Mouse (Mus musculus): ENCODE data around the gene Phf21a. TPM values are rescaled to one million over a fixed set of nuclear protein-coding genes. Genes with fewer than 3 reads are reported as not detected.
"Not testable (repeated sequence)": the region's sequence is repeated elsewhere in the genome, so short reads cannot be mapped to it uniquely, and the experiment has no call there.

The Phf21a gene
- total and polyA plus RNA-seq, 2 experiments from 2014 or later: 34.4 to 146 TPM

- ATAC-seq (no peak), DNase-seq (no peak)
- no peaks in the 10 kb centered on the region for H3K36me3 ChIP-seq (ENCODE audit: insufficient read depth)
- H3K4me3 ChIP-seq (ENCODE audit: low read depth, low read length): no peak overlapping the region
- no peak overlapping the region for H3K27ac ChIP-seq (ENCODE audit: low read depth, low read length)
- no peak overlapping the region for H3K9ac ChIP-seq
- no peak for TF ChIP-seq CTCF (IDR thresholded peaks at IDR 0.05; ENCODE audit: low read depth)
- no peaks in the 10 kb centered on the region for H3K9me3 ChIP-seq (ENCODE audit: low read length)
- H3K27me3 ChIP-seq (ENCODE audit: insufficient read depth, low read length): no peaks in the 10 kb centered on the region
- 40% methylated on average over 5 of the region's 5 CpGs for WGBS
- no peak overlapping the region for H3K4me2 ChIP-seq (ENCODE audit: low read depth)
- no peaks in the 10 kb centered on the region for H3K4me1 ChIP-seq (ENCODE audit: insufficient read depth)
These were observed 51.0 kb downstream of the Phf21a start for GRCm38 (mm10) chr2:92143932-92144331.

GRCm38 (mm10) chr2:92147925-92148750 lies 55.2 kb downstream of the Phf21a start:
- H3K4me1 ChIP-seq (ENCODE audit: insufficient read depth); H3K4me2 ChIP-seq (ENCODE audit: low read depth); H3K9me3 ChIP-seq (ENCODE audit: low read length); H3K27me3 ChIP-seq (ENCODE audit: insufficient read depth, low read length); ATAC-seq; H3K27ac ChIP-seq (ENCODE audit: low read depth, low read length); H3K9ac ChIP-seq; DNase-seq; H3K36me3 ChIP-seq (ENCODE audit: insufficient read depth); H3K4me3 ChIP-seq (ENCODE audit: low read depth, low read length): not testable (repeated sequence)
- WGBS: 92% methylated on average over 5 of the region's 5 CpGs

GRCm38 (mm10) chr2:92164291-92164690 lies 71.4 kb downstream of the Phf21a start:
- WGBS: 62% methylated on average over 10 of the region's 10 CpGs
- Histone ChIP-seq H3K36me3 (ENCODE audit: insufficient read depth) (no peaks in the 10 kb centered on the region), H3K4me1 (ENCODE audit: insufficient read depth) (no peaks in the 10 kb centered on the region), H3K27ac (ENCODE audit: low read depth, low read length) (no peak overlapping the region), H3K4me2 (ENCODE audit: low read depth) (no peak overlapping the region), H3K27me3 (ENCODE audit: insufficient read depth, low read length) (no peaks in the 10 kb centered on the region), H3K4me3 (ENCODE audit: low read depth, low read length) (no peak overlapping the region), H3K9me3 (ENCODE audit: low read length) (no peaks in the 10 kb centered on the region), H3K9ac (no peak overlapping the region)
- DNase-seq (no peak), ATAC-seq (no peak)
- TF ChIP-seq CTCF (IDR thresholded peaks at IDR 0.05; ENCODE audit: low read depth): no peak

DNA sequence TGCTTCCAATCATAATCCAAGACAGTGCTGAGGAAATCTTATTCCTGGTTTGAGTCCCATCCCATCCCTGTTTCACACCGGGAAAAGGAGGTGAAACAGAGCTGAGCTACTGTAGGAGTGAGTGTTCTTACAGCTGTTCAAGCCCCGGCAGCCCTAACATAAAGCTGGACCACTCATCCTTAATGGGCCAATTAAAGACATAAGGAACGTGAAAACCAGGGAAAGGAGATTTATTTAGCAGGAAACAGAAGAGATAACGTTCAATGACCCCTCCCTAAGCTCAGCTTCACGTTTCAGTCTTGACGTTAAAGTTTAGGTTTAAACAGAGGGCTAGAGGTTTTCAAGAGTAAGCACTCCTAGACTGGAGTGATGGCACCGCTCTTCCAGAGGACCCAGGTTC lies 74.0 kb downstream of the Phf21a start:
- Histone ChIP-seq H3K9me3 (ENCODE audit: low read length) (no peaks in the 10 kb centered on the region), H3K4me1 (ENCODE audit: insufficient read depth) (no peaks in the 10 kb centered on the region), H3K27ac (ENCODE audit: low read depth, low read length) (no peak overlapping the region), H3K4me2 (ENCODE audit: low read depth) (no peak overlapping the region), H3K27me3 (ENCODE audit: insufficient read depth, low read length) (no peaks in the 10 kb centered on the region), H3K9ac (no peak overlapping the region), H3K4me3 (ENCODE audit: low read depth, low read length) (no peak overlapping the region), H3K36me3 (ENCODE audit: insufficient read depth) (no peaks in the 10 kb centered on the region)
- 72% methylated on average over 7 of the region's 7 CpGs for WGBS
- DNase-seq (no peak), ATAC-seq (no peak)
- TF ChIP-seq CTCF (IDR thresholded peaks at IDR 0.05; ENCODE audit: low read depth): no peak

DNA sequence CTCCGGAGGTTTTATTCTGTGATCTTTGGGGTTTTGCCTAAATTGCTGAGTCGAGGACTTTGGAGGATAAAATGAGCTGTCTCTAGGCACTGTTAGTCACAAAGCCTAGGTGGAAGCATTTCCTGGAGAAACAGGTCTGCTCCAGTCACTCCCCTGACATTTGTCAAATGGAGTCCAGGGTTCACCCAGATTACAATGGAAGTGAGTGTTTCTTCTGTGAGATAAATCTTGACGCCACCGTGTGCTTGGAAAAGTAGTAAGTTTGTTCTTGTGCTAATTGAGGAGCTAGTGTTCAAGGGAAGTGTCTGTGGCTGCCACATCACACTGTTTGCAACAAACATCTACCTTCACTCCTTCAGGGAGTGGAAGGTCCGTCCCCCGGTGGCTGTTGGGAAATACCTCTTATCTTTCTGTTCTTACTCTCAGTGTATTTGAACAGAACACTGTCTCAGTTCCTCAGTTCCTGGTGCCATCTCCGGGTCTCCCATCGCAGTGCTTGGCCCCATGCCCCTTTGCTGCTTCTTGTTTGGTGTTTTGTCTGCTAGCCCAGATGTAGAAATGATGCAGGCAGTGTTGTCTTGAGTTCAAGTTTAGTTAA lies 78.2 kb downstream of the Phf21a start:
- no peak for TF ChIP-seq CTCF (IDR thresholded peaks at IDR 0.05; ENCODE audit: low read depth)
- no peak overlapping the region for H3K4me3 ChIP-seq (ENCODE audit: low read depth, low read length)
- no peak overlapping the region for H3K9ac ChIP-seq
- H3K9me3 ChIP-seq (ENCODE audit: low read length): no peaks in the 10 kb centered on the region
- 75% methylated on average over 8 of the region's 8 CpGs for WGBS
- no peak overlapping the region for H3K27ac ChIP-seq (ENCODE audit: low read depth, low read length)
- no peaks in the 10 kb centered on the region for H3K27me3 ChIP-seq (ENCODE audit: insufficient read depth, low read length)
- DNase-seq (no peak), ATAC-seq (no peak)
- H3K4me1 ChIP-seq (ENCODE audit: insufficient read depth): no peaks in the 10 kb centered on the region
- no peaks in the 10 kb centered on the region for H3K36me3 ChIP-seq (ENCODE audit: insufficient read depth)
- no peak overlapping the region for H3K4me2 ChIP-seq (ENCODE audit: low read depth)

DNA sequence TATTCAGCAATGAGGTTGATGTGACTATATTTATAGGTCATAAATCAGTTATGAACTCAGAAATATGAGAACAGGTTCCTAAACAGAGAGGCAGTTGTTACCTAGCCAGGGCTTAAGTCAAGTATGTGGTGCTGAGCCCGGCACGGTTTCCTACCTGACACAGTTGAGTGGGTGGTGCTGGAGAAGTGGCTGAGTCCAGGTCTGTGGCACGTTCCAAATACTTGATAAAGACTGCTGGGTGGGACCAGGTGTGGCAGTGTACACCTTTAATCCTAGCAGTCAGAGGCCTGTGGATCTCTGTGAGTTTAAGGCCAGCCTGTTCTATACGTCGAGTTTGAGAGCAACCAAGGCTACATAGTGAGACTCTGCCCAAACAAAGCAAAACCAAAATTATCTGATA lies 79.4 kb downstream of the Phf21a start:
- H3K9me3 ChIP-seq (ENCODE audit: low read length): no peaks in the 10 kb centered on the region
- TF ChIP-seq CTCF (IDR thresholded peaks at IDR 0.05; ENCODE audit: low read depth): no peak
- no peak overlapping the region for H3K4me2 ChIP-seq (ENCODE audit: low read depth)
- no peaks in the 10 kb centered on the region for H3K36me3 ChIP-seq (ENCODE audit: insufficient read depth)
- no peak for DNase-seq
- no peaks in the 10 kb centered on the region for H3K27me3 ChIP-seq (ENCODE audit: insufficient read depth, low read length)
- H3K9ac ChIP-seq: no peak overlapping the region
- no peak overlapping the region for H3K4me3 ChIP-seq (ENCODE audit: low read depth, low read length)
- ATAC-seq: no peak
- H3K27ac ChIP-seq (ENCODE audit: low read depth, low read length): no peak overlapping the region
- 91% methylated on average over 5 of the region's 5 CpGs for WGBS
- H3K4me1 ChIP-seq (ENCODE audit: insufficient read depth): no peaks in the 10 kb centered on the region

- Histone ChIP-seq H3K36me3 (ENCODE audit: insufficient read depth) (no peaks in the 10 kb centered on the region), H3K9ac (no peak overlapping the region), H3K4me3 (ENCODE audit: low read depth, low read length) (no peak overlapping the region), H3K4me1 (ENCODE audit: insufficient read depth) (no peaks in the 10 kb centered on the region), H3K9me3 (ENCODE audit: low read length) (no peaks in the 10 kb centered on the region), H3K27me3 (ENCODE audit: insufficient read depth, low read length) (no peaks in the 10 kb centered on the region), H3K4me2 (ENCODE audit: low read depth) (no peak overlapping the region), H3K27ac (ENCODE audit: low read depth, low read length) (no peak overlapping the region)
- ATAC-seq (no peak), DNase-seq (no peak)
- no peak for TF ChIP-seq CTCF (IDR thresholded peaks at IDR 0.05; ENCODE audit: low read depth)
- WGBS: 88% methylated on average over 4 of the region's 4 CpGs
These were observed 80.3 kb downstream of the Phf21a start for GRCm38 (mm10) chr2:92173186-92173585.
